Mouse (Mus musculus): ENCODE measurements around the gene Edar. TPM values are rescaled to one million over a fixed set of nuclear protein-coding genes. Genes with fewer than 3 reads are reported as not detected.

The Edar gene
- polyA plus RNA-seq, 2 experiments, result not detected

DNA sequence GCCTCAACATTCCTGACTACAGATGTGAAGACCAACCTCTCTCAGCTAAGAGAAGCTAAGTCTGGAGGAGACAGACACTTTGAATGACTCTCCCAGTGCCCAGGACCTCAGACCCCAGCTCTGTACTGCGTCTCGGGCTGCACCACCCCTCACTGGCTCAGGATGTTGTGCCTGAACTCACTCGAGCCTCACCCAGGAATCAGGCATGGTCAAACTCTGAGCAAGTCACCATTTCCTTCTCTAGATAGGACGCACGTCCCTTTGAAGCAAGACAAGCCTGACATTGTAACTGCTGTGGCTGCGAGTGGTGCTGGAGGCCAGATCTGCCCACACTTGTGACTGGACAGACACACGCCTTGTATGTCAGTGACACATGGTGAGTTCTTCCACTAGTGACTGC is 73.5 kb downstream of the Edar start:
- Histone ChIP-seq H3K9me3 (ENCODE audit: control insufficient read depth, low read length) (no peaks in the 10 kb centered on the region), H3K27me3 (ENCODE audit: control insufficient read depth, insufficient read depth, low read length) (no peaks in the 10 kb centered on the region), H3K4me1 (replicated peaks; ENCODE audit: control insufficient read depth in 2 of 2, insufficient read depth in 2 of 2, low read length in 1 of 2) (no peaks in the 10 kb centered on the region), H3K9ac (replicated peaks) (no peak overlapping the region), H3K36me3 (replicated peaks; ENCODE audit: control insufficient read depth, insufficient read depth, low read depth) (no peaks in the 10 kb centered on the region), H3K27ac (no peak overlapping the region), H3K4me2 (ENCODE audit: low read depth) (no peak overlapping the region), H3K4me3 (ENCODE audit: insufficient read depth in 1 of 2, low read depth in 2 of 2, low read length in 2 of 2) (no peak overlapping the region)
- TF ChIP-seq CTCF (IDR thresholded peaks at IDR 0.05; ENCODE audit: low read depth), result no peak
- no peak for TF ChIP-seq EP300 (IDR thresholded peaks at IDR 0.05; ENCODE audit: low read depth)
- WGBS (ENCODE audit: insufficient replicate concordance), result 58% methylated on average over 7 of the region's 7 CpGs
- DNase-seq (ENCODE audit: low read depth in 3 of 3, low spot score in 3 of 3) (no peak), ATAC-seq (ENCODE audit: insufficient read depth) (no peak)

DNA sequence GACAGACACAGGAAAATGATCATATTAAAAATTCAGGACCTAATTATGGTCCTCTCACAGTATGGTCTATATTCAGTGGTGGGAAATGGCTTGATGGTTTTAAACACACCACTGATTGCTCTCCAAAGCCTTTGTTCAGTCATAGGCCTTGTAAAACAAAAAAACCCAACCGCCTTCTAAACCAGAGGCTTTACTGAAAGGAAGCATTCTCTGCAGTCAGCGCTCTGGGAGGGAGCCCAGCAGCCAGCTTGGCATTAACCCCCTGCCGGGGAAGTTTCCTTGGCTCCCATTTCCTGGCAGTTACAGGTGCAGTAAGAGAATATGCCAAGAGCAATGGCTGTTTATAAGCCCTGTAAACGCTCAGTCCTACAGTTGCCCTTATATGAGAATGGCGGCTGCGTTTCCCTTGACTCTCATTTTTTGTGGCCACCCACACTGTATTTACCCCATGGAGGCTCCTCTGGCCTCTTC is 74.0 kb downstream of the Edar start:
- Histone ChIP-seq H3K9ac (replicated peaks) (no peak overlapping the region), H3K4me1 (replicated peaks; ENCODE audit: control insufficient read depth in 2 of 2, insufficient read depth in 2 of 2, low read length in 1 of 2) (no peaks in the 10 kb centered on the region), H3K4me2 (ENCODE audit: low read depth) (no peak overlapping the region), H3K9me3 (ENCODE audit: control insufficient read depth, low read length) (no peaks in the 10 kb centered on the region), H3K36me3 (replicated peaks; ENCODE audit: control insufficient read depth, insufficient read depth, low read depth) (no peaks in the 10 kb centered on the region), H3K4me3 (ENCODE audit: insufficient read depth in 1 of 2, low read depth in 2 of 2, low read length in 2 of 2) (no peak overlapping the region), H3K27me3 (ENCODE audit: control insufficient read depth, insufficient read depth, low read length) (no peaks in the 10 kb centered on the region), H3K27ac (no peak overlapping the region)
- TF ChIP-seq EP300 (IDR thresholded peaks at IDR 0.05; ENCODE audit: low read depth) (no peak), CTCF (IDR thresholded peaks at IDR 0.05; ENCODE audit: low read depth) (no peak)
- ATAC-seq (ENCODE audit: insufficient read depth) (no peak), DNase-seq (ENCODE audit: low read depth in 3 of 3, low spot score in 3 of 3) (no peak)
- WGBS (ENCODE audit: insufficient replicate concordance), result 40% methylated on average over 6 of the region's 6 CpGs

GRCm38 (mm10) chr10:58600983-58601382 is 74.5 kb downstream of the Edar start:
- Histone ChIP-seq H3K36me3 (replicated peaks; ENCODE audit: control insufficient read depth, insufficient read depth, low read depth) (no peaks in the 10 kb centered on the region), H3K4me1 (replicated peaks; ENCODE audit: control insufficient read depth in 2 of 2, insufficient read depth in 2 of 2, low read length in 1 of 2) (no peaks in the 10 kb centered on the region), H3K4me2 (ENCODE audit: low read depth) (no peak overlapping the region), H3K9ac (replicated peaks) (no peak overlapping the region), H3K27me3 (ENCODE audit: control insufficient read depth, insufficient read depth, low read length) (no peaks in the 10 kb centered on the region), H3K27ac (no peak overlapping the region), H3K4me3 (ENCODE audit: insufficient read depth in 1 of 2, low read depth in 2 of 2, low read length in 2 of 2) (no peak overlapping the region), H3K9me3 (ENCODE audit: control insufficient read depth, low read length) (no peaks in the 10 kb centered on the region)
- TF ChIP-seq CTCF (IDR thresholded peaks at IDR 0.05; ENCODE audit: low read depth), result no peak
- TF ChIP-seq EP300 (IDR thresholded peaks at IDR 0.05; ENCODE audit: low read depth), result no peak
- DNase-seq (ENCODE audit: low read depth in 3 of 3, low spot score in 3 of 3), result no peak
- 29% methylated on average over 5 of the region's 5 CpGs for WGBS (ENCODE audit: insufficient replicate concordance)
- no peak for ATAC-seq (ENCODE audit: insufficient read depth)

DNA sequence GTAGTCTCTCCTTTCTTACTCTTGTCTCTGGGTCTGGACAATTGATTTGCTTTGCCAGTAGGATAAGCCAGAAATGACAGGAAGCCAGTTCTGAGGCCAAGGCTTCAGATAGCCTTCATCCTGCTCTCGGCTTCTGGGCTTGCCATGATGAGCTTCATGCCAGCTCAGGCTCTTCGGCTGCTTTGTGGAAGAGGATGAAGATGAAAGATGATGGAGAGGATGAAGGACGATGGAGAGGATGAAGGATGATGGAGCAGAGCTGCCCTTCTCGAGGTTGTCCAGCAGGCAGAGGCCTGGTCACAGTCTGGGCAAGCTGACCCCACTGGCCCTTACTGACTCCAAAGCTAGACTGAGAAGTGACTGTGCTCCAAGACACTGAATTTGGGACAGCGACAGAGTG is 75.3 kb downstream of the Edar start:
- Histone ChIP-seq H3K4me3 (ENCODE audit: insufficient read depth in 1 of 2, low read depth in 2 of 2, low read length in 2 of 2) (no peak overlapping the region), H3K9me3 (ENCODE audit: control insufficient read depth, low read length) (no peaks in the 10 kb centered on the region), H3K9ac (replicated peaks) (no peak overlapping the region), H3K27ac (no peak overlapping the region), H3K4me2 (ENCODE audit: low read depth) (no peak overlapping the region), H3K27me3 (ENCODE audit: control insufficient read depth, insufficient read depth, low read length) (no peaks in the 10 kb centered on the region), H3K36me3 (replicated peaks; ENCODE audit: control insufficient read depth, insufficient read depth, low read depth) (no peaks in the 10 kb centered on the region), H3K4me1 (replicated peaks; ENCODE audit: control insufficient read depth in 2 of 2, insufficient read depth in 2 of 2, low read length in 1 of 2) (no peaks in the 10 kb centered on the region)
- WGBS (ENCODE audit: insufficient replicate concordance), result 60% methylated on average over 5 of the region's 5 CpGs
- no peak for TF ChIP-seq EP300 (IDR thresholded peaks at IDR 0.05; ENCODE audit: low read depth)
- no peak for TF ChIP-seq CTCF (IDR thresholded peaks at IDR 0.05; ENCODE audit: low read depth)
- ATAC-seq (ENCODE audit: insufficient read depth), result no peak
- DNase-seq (ENCODE audit: low read depth in 3 of 3, low spot score in 3 of 3), result no peak

- H3K27me3 ChIP-seq (ENCODE audit: control insufficient read depth, insufficient read depth, low read length), result no peaks in the 10 kb centered on the region
- 55% methylated on average over 5 of the region's 5 CpGs for WGBS (ENCODE audit: insufficient replicate concordance)
These were observed 79.6 kb downstream of the Edar start for GRCm38 (mm10) chr10:58595821-58596220.

More at GRCm38 (mm10) chr10:58595821-58596220, 79.6 kb downstream of the Edar start:
- Histone ChIP-seq H3K27ac (no peak overlapping the region), H3K4me2 (ENCODE audit: low read depth) (no peak overlapping the region), H3K36me3 (replicated peaks; ENCODE audit: control insufficient read depth, insufficient read depth, low read depth) (no peaks in the 10 kb centered on the region), H3K4me3 (ENCODE audit: insufficient read depth in 1 of 2, low read depth in 2 of 2, low read length in 2 of 2) (no peak overlapping the region), H3K9ac (replicated peaks) (no peak overlapping the region), H3K9me3 (ENCODE audit: control insufficient read depth, low read length) (no peaks in the 10 kb centered on the region), H3K4me1 (replicated peaks; ENCODE audit: control insufficient read depth in 2 of 2, insufficient read depth in 2 of 2, low read length in 1 of 2) (no peaks in the 10 kb centered on the region)
- ATAC-seq (ENCODE audit: insufficient read depth) (no peak), DNase-seq (ENCODE audit: low read depth in 3 of 3, low spot score in 3 of 3) (no peak)
- no peak for TF ChIP-seq CTCF (IDR thresholded peaks at IDR 0.05; ENCODE audit: low read depth)

Measured in liver, embryonic 14.5 days (tissue).